11 mouse cellular contexts compared by ENCODE assay signal in genomic region chr6:145255952-145256700, GRCm38 (mm10). TPM values are rescaled to one million over a fixed set of nuclear protein-coding genes. Genes with fewer than 3 reads are reported as not detected.
DNase-seq lines count a peak whose midpoint lies in the region; ATAC-seq and TF ChIP-seq lines count a peak whose summit lies in the region.
"Had no signal": no experiment of that assay in that cellular context is flagged by ENCODE, and none has a peak within 500 bp of the region (broad histone marks: within the 10 kb centered on the region; RNA-seq: fewer than 3 reads in every experiment).

No protein-coding gene starts in this region.

- TF ChIP-seq EP300 in lung, postnatal 0 days (IDR thresholded peaks at IDR 0.05) = peak; percentile 75

- peak; percentile 60 for TF ChIP-seq CTCF in lung, postnatal 0 days (IDR thresholded peaks at IDR 0.05)

- no peak overlapping the region for H3K9ac ChIP-seq in kidney, embryonic 14.5 days (ENCODE audit: low read depth, low read length)
- H3K9ac ChIP-seq in lung, postnatal 0 days (replicated peaks; ENCODE audit: low read depth) = no peak overlapping the region
- H3K9ac ChIP-seq in midbrain, embryonic 11.5 days (ENCODE audit: low read length) = no peak overlapping the region
- H3K9ac ChIP-seq: midbrain, embryonic 13.5 days had no signal

- ATAC-seq in erythroblast, adult 5-6 weeks (replicated peaks; ENCODE audit: low FRiP score, poor library complexity, severe bottlenecking) = 0 out of 2 replicates have a peak, but pooled peaks have one; percentile 25
- ATAC-seq in kidney, embryonic 14.5 days (ENCODE audit: low FRiP score, low TSS enrichment) = peak; percentile 49; the same call in 1 of the 2 replicates
- ATAC-seq in lung, postnatal 0 days = peak; percentile 87
- no peak for ATAC-seq in midbrain, embryonic 11.5 days (ENCODE audit: low FRiP score)
- ATAC-seq: activated CD4-positive, CD25-positive, alpha-beta regulatory T cell, adult 4 months; midbrain, embryonic 13.5 days had no signal

- H3K4me1 ChIP-seq in heart, embryonic 10.5 days = no peaks in the 10 kb centered on the region
- H3K4me1 ChIP-seq in kidney, embryonic 14.5 days (ENCODE audit: control insufficient read depth, insufficient read depth, low read length) = no peaks in the 10 kb centered on the region
- H3K4me1 ChIP-seq in lung, postnatal 0 days (ENCODE audit: insufficient read depth, low read depth, low read length) = no peaks in the 10 kb centered on the region
- H3K4me1 ChIP-seq in midbrain, embryonic 11.5 days (ENCODE audit: control insufficient read depth, insufficient read depth, low read length) = no peaks in the 10 kb centered on the region

- WGBS in heart, embryonic 10.5 days = 80% methylated on average over 13 of the region's 13 CpGs
- WGBS in kidney, embryonic 14.5 days = 68% methylated on average over 13 of the region's 13 CpGs
- 41% methylated on average over 13 of the region's 13 CpGs for WGBS in lung, postnatal 0 days
- WGBS in midbrain, embryonic 11.5 days = 86% methylated on average over 13 of the region's 13 CpGs

- peak; percentile 97 for DNase-seq in heart, adult 11 months
- no peak for DNase-seq in heart, embryonic 10.5 days (ENCODE audit: low spot score)
- peak; percentile 89 for DNase-seq in lung, postnatal 0 days (ENCODE audit: low spot score)
- no peak for DNase-seq in spleen, postnatal 36 days (ENCODE audit: low spot score in 2 of 2)
- no peak for DNase-seq in frontal cortex, postnatal 25 days (ENCODE audit: low spot score in 2 of 2)
- no peak for DNase-seq in midbrain, embryonic 11.5 days (ENCODE audit: low spot score, missing footprints)
- DNase-seq: cerebellum, adult 2 months had no signal

- H3K36me3 ChIP-seq in heart, embryonic 10.5 days = no peaks in the 10 kb centered on the region
- H3K36me3 ChIP-seq in kidney, embryonic 14.5 days (ENCODE audit: control insufficient read depth, insufficient read depth, low read length) = no peaks in the 10 kb centered on the region
- no peaks in the 10 kb centered on the region for H3K36me3 ChIP-seq in lung, postnatal 0 days (ENCODE audit: insufficient read depth, low read length)
- H3K36me3 ChIP-seq in midbrain, embryonic 11.5 days (ENCODE audit: control insufficient read depth, insufficient read depth, low read length) = no peaks in the 10 kb centered on the region
- H3K36me3 ChIP-seq: midbrain, embryonic 13.5 days had no signal

- H3K27me3 ChIP-seq in heart, embryonic 10.5 days (ENCODE audit: insufficient read depth, poor library complexity, severe bottlenecking) = peaks cover 92% of the 10 kb centered on the region
- H3K27me3 ChIP-seq in kidney, embryonic 14.5 days (ENCODE audit: control insufficient read depth, insufficient read depth, low read length) = no peaks in the 10 kb centered on the region
- no peaks in the 10 kb centered on the region for H3K27me3 ChIP-seq in lung, postnatal 0 days (replicated peaks; ENCODE audit: insufficient read depth, low read length)
- H3K27me3 ChIP-seq in midbrain, embryonic 11.5 days (ENCODE audit: control insufficient read depth, insufficient read depth, low read length) = no peaks in the 10 kb centered on the region; the same call in 1 of the 2 replicates

- no peak overlapping the region for H3K27ac ChIP-seq in heart, embryonic 10.5 days
- H3K27ac ChIP-seq in kidney, embryonic 14.5 days (ENCODE audit: low read depth, low read length) = no peak overlapping the region
- peak overlapping the region; percentile 51 for H3K27ac ChIP-seq in lung, postnatal 0 days (ENCODE audit: low read length)
- H3K27ac ChIP-seq in midbrain, embryonic 11.5 days (ENCODE audit: low read depth, low read length) = no peak overlapping the region
- H3K27ac ChIP-seq: midbrain, embryonic 13.5 days had no signal

- no peaks in the 10 kb centered on the region for H3K9me3 ChIP-seq in heart, embryonic 10.5 days
- no peaks in the 10 kb centered on the region for H3K9me3 ChIP-seq in kidney, embryonic 14.5 days (ENCODE audit: control insufficient read depth, low read length)
- H3K9me3 ChIP-seq in lung, postnatal 0 days (ENCODE audit: low read length) = no peaks in the 10 kb centered on the region
- no peaks in the 10 kb centered on the region for H3K9me3 ChIP-seq in midbrain, embryonic 11.5 days (ENCODE audit: control insufficient read depth, low read length)
- H3K9me3 ChIP-seq: midbrain, embryonic 13.5 days had no signal

- no peak overlapping the region for H3K4me3 ChIP-seq in heart, embryonic 10.5 days
- H3K4me3 ChIP-seq in kidney, embryonic 14.5 days (ENCODE audit: low read length) = no peak overlapping the region
- H3K4me3 ChIP-seq in lung, postnatal 0 days (ENCODE audit: low read depth, low read length) = no peak overlapping the region
- H3K4me3 ChIP-seq in midbrain, embryonic 11.5 days (ENCODE audit: low read depth, low read length) = no peak overlapping the region
- H3K4me3 ChIP-seq: midbrain, embryonic 13.5 days had no signal

- H3K4me2 ChIP-seq in kidney, embryonic 14.5 days (replicated peaks; ENCODE audit: low read depth, low read length) = no peak overlapping the region
- no peak overlapping the region for H3K4me2 ChIP-seq in lung, postnatal 0 days (replicated peaks; ENCODE audit: low read depth, low read length)
- no peak overlapping the region for H3K4me2 ChIP-seq in midbrain, embryonic 11.5 days
- H3K4me2 ChIP-seq: midbrain, embryonic 13.5 days had no signal

RNA-seq across cellular contexts. Expression of gene Kras, which starts 6.1 kb away (rescaled TPM):
- 45.2 and 70.6 TPM in 2 replicates for polyA plus RNA-seq in heart, embryonic 10.5 days (2016; fragmentation: Nextera tagmentation; extraction: Ambion mirVana)
- 15.4 and 31.6 TPM in 2 replicates for total RNA-seq in erythroblast, adult 5-6 weeks (2015; ENCODE audit: low replicate concordance)
- 12.9 and 25.9 TPM in 2 replicates for total RNA-seq in erythroblast, adult 5-6 weeks (2017; ENCODE audit: low replicate concordance)
- polyA plus RNA-seq in kidney, embryonic 14.5 days (2014; fragmentation: Nextera tagmentation; extraction: Ambion mirVana) = 79.4 and 97.9 TPM in 2 replicates
- polyA plus RNA-seq in lung, postnatal 0 days (2015; fragmentation: Nextera tagmentation; extraction: Ambion mirVana) = 90.5 and 98.6 TPM in 2 replicates
- polyA plus RNA-seq in midbrain, embryonic 11.5 days (2014; fragmentation: Nextera tagmentation; extraction: Ambion mirVana) = 129 and 133 TPM in 2 replicates

RNA-seq across cellular contexts. Expression of gene Etfrf1, which starts 45.2 kb away (rescaled TPM):
- 53.3 and 57.3 TPM in 2 replicates for polyA plus RNA-seq in heart, embryonic 10.5 days (2016; fragmentation: Nextera tagmentation; extraction: Ambion mirVana)
- total RNA-seq in erythroblast, adult 5-6 weeks (2015; ENCODE audit: low replicate concordance) = 4.6 and 32.9 TPM in 2 replicates
- 1.4 and 3.1 TPM in 2 replicates for total RNA-seq in erythroblast, adult 5-6 weeks (2017; ENCODE audit: low replicate concordance)
- 39.2 and 47.3 TPM in 2 replicates for polyA plus RNA-seq in kidney, embryonic 14.5 days (2014; fragmentation: Nextera tagmentation; extraction: Ambion mirVana)
- 26.3 and 30.1 TPM in 2 replicates for polyA plus RNA-seq in lung, postnatal 0 days (2015; fragmentation: Nextera tagmentation; extraction: Ambion mirVana)
- polyA plus RNA-seq in midbrain, embryonic 11.5 days (2014; fragmentation: Nextera tagmentation; extraction: Ambion mirVana) = 41.8 and 42.3 TPM in 2 replicates

RNA-seq across cellular contexts. Expression of gene Casc1, which starts 45.3 kb away (rescaled TPM):
- 0.38 and 0.45 TPM in 2 replicates for polyA plus RNA-seq in heart, embryonic 10.5 days (2016; fragmentation: Nextera tagmentation; extraction: Ambion mirVana)
- not detected in 2 replicates for total RNA-seq in erythroblast, adult 5-6 weeks (2015; ENCODE audit: low replicate concordance)
- not detected in 2 replicates for total RNA-seq in erythroblast, adult 5-6 weeks (2017; ENCODE audit: low replicate concordance)
- polyA plus RNA-seq in kidney, embryonic 14.5 days (2014; fragmentation: Nextera tagmentation; extraction: Ambion mirVana) = 0.20 and 0.79 TPM in 2 replicates
- polyA plus RNA-seq in lung, postnatal 0 days (2015; fragmentation: Nextera tagmentation; extraction: Ambion mirVana) = 2.3 and 2.6 TPM in 2 replicates
- polyA plus RNA-seq in midbrain, embryonic 11.5 days (2014; fragmentation: Nextera tagmentation; extraction: Ambion mirVana) = 0.27 and 0.73 TPM in 2 replicates

Comparison
In these comparisons a context has a peak if more than half of its experiments do, and no peak if none do; other contexts are left out.
1. DNase-seq: peak in heart, adult 11 months (single experiment) and lung, postnatal 0 days (single experiment); none in heart, embryonic 10.5 days (single experiment), spleen, postnatal 36 days (0 of 2), frontal cortex, postnatal 25 days (0 of 2) and midbrain, embryonic 11.5 days (single experiment).